Mouse (Mus musculus): ENCODE measurements around the gene Ppp1r21. TPM values are rescaled to one million over a fixed set of nuclear protein-coding genes. Genes with fewer than 3 reads are reported as not detected.

The Ppp1r21 gene
- polyA plus RNA-seq (2015; fragmentation: Nextera tagmentation; extraction: Ambion mirVana) = 40.0 and 43.4 TPM in 2 replicates

DNA sequence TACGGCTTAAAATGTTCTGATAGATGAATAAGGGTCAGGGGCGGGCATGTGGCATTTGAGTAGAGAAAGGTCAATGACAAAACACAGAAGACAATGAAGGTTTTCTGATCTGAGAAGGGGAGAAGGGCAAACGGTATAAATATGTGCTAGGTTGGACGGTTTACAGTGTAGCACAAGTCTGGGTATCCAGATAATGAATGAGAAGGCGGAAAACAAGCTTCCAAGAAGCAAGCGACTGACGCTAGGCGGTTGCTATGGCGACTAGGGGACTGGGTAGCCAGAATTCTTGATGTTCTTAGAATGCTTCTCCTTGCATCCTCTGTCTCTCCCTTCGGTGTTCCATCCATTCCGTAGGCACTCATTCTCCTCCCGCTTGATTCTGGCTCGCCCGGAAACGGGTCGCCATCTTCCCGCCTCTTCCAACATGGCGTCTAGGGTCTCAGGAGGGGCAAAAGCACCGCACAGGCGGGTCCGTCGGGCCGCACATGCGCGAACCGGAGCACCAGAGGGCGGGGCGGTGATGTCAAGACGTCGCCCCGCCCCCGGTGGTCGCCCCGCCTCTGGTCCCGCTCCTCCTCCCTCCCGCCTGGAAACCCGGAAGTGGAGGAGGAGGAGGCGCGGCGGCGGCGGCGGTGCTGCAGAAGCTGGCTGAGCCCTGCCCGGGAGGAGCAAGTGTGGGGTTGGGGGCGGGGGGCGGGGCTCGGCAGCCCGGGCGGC, at the start of gene Ppp1r21:
TSS of gene Ppp1r21 (plus strand) at position 600 of the 717 bp plus-strand sequence.
- Histone ChIP-seq H3K4me3 (replicated peaks) (peak within 1 kb of the TSS; percentile 63), H3K27me3 (replicated peaks) (no peaks in the 10 kb centered on the region), H3K9ac (replicated peaks) (peak within 1 kb of the TSS; percentile 63), H3K4me2 (peak within 1 kb of the TSS; percentile 71), H3K4me1 (peaks cover 12% of the 10 kb centered on the region), H3K9me3 (replicated peaks) (no peaks in the 10 kb centered on the region), H3K27ac (replicated peaks) (peak within 1 kb of the TSS; percentile 92), H3K36me3 (no peaks in the 10 kb centered on the region)
- ATAC-seq (ENCODE audit: low FRiP score) = peak; percentile 95
- WGBS = 5% methylated on average over 48 of the region's 49 CpGs

GRCm38 (mm10) chr17:88480369-88480768, 49.5 kb upstream of the Ppp1r21 start:
- H3K4me1 ChIP-seq = no peaks in the 10 kb centered on the region
- H3K4me2 ChIP-seq = no peak overlapping the region
- H3K9ac ChIP-seq (replicated peaks) = no peak overlapping the region
- no peaks in the 10 kb centered on the region for H3K27me3 ChIP-seq (replicated peaks)
- no peak overlapping the region for H3K27ac ChIP-seq (replicated peaks)
- no peak overlapping the region for H3K4me3 ChIP-seq (replicated peaks)
- H3K36me3 ChIP-seq = no peaks in the 10 kb centered on the region
- no peak for ATAC-seq (ENCODE audit: low FRiP score)
- 94% methylated on average over 10 of the region's 10 CpGs for WGBS
- H3K9me3 ChIP-seq (replicated peaks) = no peaks in the 10 kb centered on the region

DNA sequence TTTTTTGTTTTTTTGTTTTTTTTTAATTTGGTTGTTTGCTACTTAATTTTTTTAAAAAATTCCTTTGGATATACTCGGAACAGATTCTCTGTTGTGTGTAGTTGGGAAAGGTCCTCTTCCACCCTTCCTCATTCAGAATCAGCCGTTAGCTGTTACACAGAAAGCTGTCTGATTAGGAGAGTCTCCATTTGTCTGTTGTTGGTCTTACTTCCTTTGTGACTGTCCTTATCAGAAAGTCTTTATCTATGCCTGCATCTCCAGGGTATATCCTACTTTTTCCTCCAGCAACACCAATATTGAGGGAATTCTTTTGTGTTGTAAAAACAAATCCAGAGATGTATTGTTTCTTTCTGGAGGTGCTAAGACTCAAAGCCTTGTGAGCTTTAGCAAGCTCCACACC, 48.9 kb upstream of the Ppp1r21 start:
- WGBS = 81% methylated on average over 2 of the region's 2 CpGs
- H3K27ac ChIP-seq (replicated peaks) = no peak overlapping the region
- no peaks in the 10 kb centered on the region for H3K36me3 ChIP-seq
- H3K4me1 ChIP-seq = no peaks in the 10 kb centered on the region
- H3K27me3 ChIP-seq (replicated peaks) = no peaks in the 10 kb centered on the region
- H3K9me3 ChIP-seq (replicated peaks) = no peaks in the 10 kb centered on the region
- no peak overlapping the region for H3K4me3 ChIP-seq (replicated peaks)
- no peak for ATAC-seq (ENCODE audit: low FRiP score)
- H3K4me2 ChIP-seq = no peak overlapping the region
- H3K9ac ChIP-seq (replicated peaks) = no peak overlapping the region

DNA sequence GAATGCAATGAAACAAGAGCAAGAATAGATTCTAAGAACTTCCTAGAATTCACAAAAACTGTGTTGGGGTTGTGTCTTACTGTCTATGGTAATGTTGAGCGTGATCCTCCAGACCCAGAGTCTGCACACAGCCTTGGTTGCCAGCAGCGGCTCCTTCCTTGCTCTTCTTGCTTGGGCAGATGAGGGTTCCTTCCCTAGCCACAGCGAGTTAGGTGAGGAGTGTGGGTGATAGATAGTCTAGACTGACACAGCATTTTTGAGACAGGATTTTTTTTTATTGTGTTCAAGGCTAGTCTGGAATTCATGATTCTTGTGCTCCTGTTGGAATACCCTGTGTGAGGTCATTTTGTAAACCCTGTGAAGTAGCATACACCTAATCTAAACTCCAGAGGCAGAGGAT, 48.3 kb upstream of the Ppp1r21 start:
- H3K4me2 ChIP-seq = no peak overlapping the region
- WGBS = 94% methylated on average over 3 of the region's 3 CpGs
- no peak for ATAC-seq (ENCODE audit: low FRiP score)
- H3K9ac ChIP-seq (replicated peaks) = no peak overlapping the region
- H3K36me3 ChIP-seq = peaks cover 4% of the 10 kb centered on the region; the same call in 1 of the 2 replicates
- H3K27me3 ChIP-seq (replicated peaks) = no peaks in the 10 kb centered on the region
- H3K9me3 ChIP-seq (replicated peaks) = no peaks in the 10 kb centered on the region
- no peak overlapping the region for H3K4me3 ChIP-seq (replicated peaks)
- no peak overlapping the region for H3K27ac ChIP-seq (replicated peaks)
- H3K4me1 ChIP-seq = no peaks in the 10 kb centered on the region

- no peak overlapping the region for H3K27ac ChIP-seq (replicated peaks)
- no peak overlapping the region for H3K4me3 ChIP-seq (replicated peaks)
- no peaks in the 10 kb centered on the region for H3K9me3 ChIP-seq (replicated peaks)
- H3K9ac ChIP-seq (replicated peaks) = no peak overlapping the region
- no peak for ATAC-seq (ENCODE audit: low FRiP score)
- no peaks in the 10 kb centered on the region for H3K4me1 ChIP-seq
- H3K4me2 ChIP-seq = no peak overlapping the region
- peaks cover 6% of the 10 kb centered on the region; the same call in 1 of the 2 replicates for H3K36me3 ChIP-seq
- no peaks in the 10 kb centered on the region for H3K27me3 ChIP-seq (replicated peaks)
- WGBS = 96% methylated on average over 11 of the region's 11 CpGs
These were observed 45.4 kb upstream of the Ppp1r21 start for GRCm38 (mm10) chr17:88484539-88484938.

DNA sequence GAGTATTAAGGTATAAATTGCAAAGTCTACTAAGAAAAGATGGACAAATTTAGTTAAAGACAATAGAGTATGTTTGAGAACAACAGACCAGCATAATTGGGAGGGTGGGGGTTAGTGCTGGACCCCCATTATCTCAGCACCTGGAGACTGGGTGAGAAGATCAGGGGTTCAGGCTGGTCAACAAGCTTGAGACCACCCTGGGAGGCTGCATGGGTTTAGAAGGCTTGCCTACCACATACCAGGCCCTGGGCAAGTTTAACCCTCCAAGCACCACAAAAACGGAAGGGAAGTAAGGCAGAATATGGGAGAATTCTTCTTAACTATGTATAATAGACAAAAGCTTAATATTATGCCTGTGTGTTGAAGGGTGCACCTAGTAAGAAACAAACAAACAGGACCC, 45.0 kb upstream of the Ppp1r21 start:
- Histone ChIP-seq H3K9ac (replicated peaks) (no peak overlapping the region), H3K36me3 (peaks cover 6% of the 10 kb centered on the region; the same call in 1 of the 2 replicates), H3K4me3 (replicated peaks) (no peak overlapping the region), H3K27ac (replicated peaks) (no peak overlapping the region), H3K9me3 (replicated peaks) (no peaks in the 10 kb centered on the region), H3K27me3 (replicated peaks) (no peaks in the 10 kb centered on the region), H3K4me2 (no peak overlapping the region), H3K4me1 (no peaks in the 10 kb centered on the region)
- WGBS = 94% methylated on average over 1 of the region's 1 CpGs
- ATAC-seq (ENCODE audit: low FRiP score) = no peak

- H3K9me3 ChIP-seq (replicated peaks) = no peaks in the 10 kb centered on the region
- no peak overlapping the region for H3K4me3 ChIP-seq (replicated peaks)
- 80% methylated on average over 10 of the region's 10 CpGs for WGBS
- H3K9ac ChIP-seq (replicated peaks) = no peak overlapping the region
- H3K4me2 ChIP-seq = no peak overlapping the region
- H3K36me3 ChIP-seq = peaks cover 11% of the 10 kb centered on the region; the same call in 1 of the 2 replicates
- no peak overlapping the region for H3K27ac ChIP-seq (replicated peaks)
- peaks cover 15% of the 10 kb centered on the region for H3K4me1 ChIP-seq
- ATAC-seq (ENCODE audit: low FRiP score) = no peak
- H3K27me3 ChIP-seq (replicated peaks) = no peaks in the 10 kb centered on the region
These were observed 39.4 kb upstream of the Ppp1r21 start for GRCm38 (mm10) chr17:88490546-88490945.

DNA sequence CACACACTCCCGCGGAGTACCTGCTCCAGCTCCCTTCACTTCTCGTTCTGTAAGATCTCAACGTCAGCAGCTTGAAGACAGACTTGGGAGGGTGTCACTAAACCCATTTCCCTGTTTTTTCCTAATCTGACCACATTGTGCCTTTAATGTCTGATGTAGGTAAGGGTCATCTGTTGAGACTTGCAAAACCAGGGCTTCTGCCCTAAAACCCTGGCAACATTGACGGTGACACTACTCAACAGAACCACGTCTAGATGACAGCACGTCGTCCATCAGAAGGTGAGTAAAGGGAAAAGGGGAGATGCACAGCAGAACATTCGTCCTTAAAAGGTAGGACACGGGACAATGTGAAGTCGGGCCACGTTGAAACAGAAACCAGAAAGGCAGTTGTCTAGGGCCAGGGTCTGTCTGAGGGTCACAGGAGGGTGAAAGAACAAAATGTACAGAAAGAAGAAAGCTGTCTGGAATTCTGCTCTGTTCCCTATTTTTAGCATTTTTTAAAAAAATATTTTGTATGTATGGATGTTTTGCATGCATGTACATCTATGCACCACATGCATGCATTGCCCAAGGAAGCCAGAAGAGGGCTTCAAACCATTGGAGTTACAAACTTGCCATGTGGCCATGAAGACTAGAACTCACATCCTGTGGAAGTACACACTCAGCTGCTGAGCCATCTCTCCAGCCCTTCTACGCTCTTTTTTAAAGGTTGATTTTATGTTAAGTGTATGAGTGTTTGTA, 38.4 kb upstream of the Ppp1r21 start:
- H3K9me3 ChIP-seq (replicated peaks) = no peaks in the 10 kb centered on the region
- no peak overlapping the region for H3K9ac ChIP-seq (replicated peaks)
- peaks cover 15% of the 10 kb centered on the region for H3K4me1 ChIP-seq
- no peaks in the 10 kb centered on the region for H3K27me3 ChIP-seq (replicated peaks)
- H3K4me2 ChIP-seq = no peak overlapping the region
- 93% methylated on average over 13 of the region's 13 CpGs for WGBS
- no peak overlapping the region for H3K4me3 ChIP-seq (replicated peaks)
- H3K27ac ChIP-seq (replicated peaks) = no peak overlapping the region
- no peak for ATAC-seq (ENCODE audit: low FRiP score)
- H3K36me3 ChIP-seq = peaks cover 8% of the 10 kb centered on the region; the same call in 1 of the 2 replicates

- Histone ChIP-seq H3K4me2 (no peak overlapping the region), H3K4me1 (peaks cover 15% of the 10 kb centered on the region), H3K4me3 (replicated peaks) (no peak overlapping the region), H3K9me3 (replicated peaks) (no peaks in the 10 kb centered on the region), H3K27ac (replicated peaks) (no peak overlapping the region), H3K27me3 (replicated peaks) (no peaks in the 10 kb centered on the region), H3K9ac (replicated peaks) (no peak overlapping the region), H3K36me3 (peaks cover 5% of the 10 kb centered on the region; the same call in 1 of the 2 replicates)
- 97% methylated on average over 5 of the region's 5 CpGs for WGBS
- ATAC-seq (ENCODE audit: low FRiP score) = no peak
These were observed 37.8 kb upstream of the Ppp1r21 start for GRCm38 (mm10) chr17:88492107-88492460.

GRCm38 (mm10) chr17:88493551-88493950, 36.4 kb upstream of the Ppp1r21 start:
- Histone ChIP-seq H3K27ac (replicated peaks) (peak overlapping the region; percentile 85), H3K4me3 (replicated peaks) (no peak overlapping the region), H3K4me2 (no peak overlapping the region; the same call in 1 of the 2 replicates), H3K4me1 (peaks cover 15% of the 10 kb centered on the region), H3K27me3 (replicated peaks) (no peaks in the 10 kb centered on the region), H3K9ac (replicated peaks) (no peak overlapping the region), H3K9me3 (replicated peaks) (no peaks in the 10 kb centered on the region), H3K36me3 (peaks cover 5% of the 10 kb centered on the region; the same call in 1 of the 2 replicates)
- WGBS = 43% methylated on average over 9 of the region's 9 CpGs
- no peak for ATAC-seq (ENCODE audit: low FRiP score)

GRCm38 (mm10) chr17:88494121-88494771, 35.7 kb upstream of the Ppp1r21 start:
- peak; percentile 91 for ATAC-seq (ENCODE audit: low FRiP score)
- Histone ChIP-seq H3K9ac (replicated peaks) (peak overlapping the region; percentile 5; the same call in 1 of the 2 replicates), H3K4me3 (replicated peaks) (no peak overlapping the region), H3K36me3 (peaks cover 5% of the 10 kb centered on the region; the same call in 1 of the 2 replicates), H3K27me3 (replicated peaks) (no peaks in the 10 kb centered on the region), H3K4me1 (peaks cover 15% of the 10 kb centered on the region), H3K27ac (replicated peaks) (peak overlapping the region; percentile 85), H3K9me3 (replicated peaks) (no peaks in the 10 kb centered on the region), H3K4me2 (peak overlapping the region; percentile 41)
- 17% methylated on average over 14 of the region's 14 CpGs for WGBS

Data from neural tube, embryonic 15.5 days (tissue).